Mouse (Mus musculus) thymus, adult 2 months (tissue): Measurements from ENCODE around the gene Rasa4.

Source experiments
- CTCF ChIP-seq: fragments of 200-500 bp; IDR thresholded peaks from 2 replicates; pipeline ENCODE4 v1.5.1; 2012; ENCODE audit warnings: mild to moderate bottlenecking, control low read depth, low read length, moderate library complexity, borderline replicate concordance; ENCODE audit not compliant: control insufficient read depth, poor library complexity, insufficient read depth; ENCODE audit errors: extremely low read depth
- POLR2A ChIP-seq: fragments of 200-500 bp; IDR thresholded peaks from 2 replicates; pipeline ENCODE4 v1.6.1; 2012; ENCODE audit warnings: mild to moderate bottlenecking, low read length, control low read depth, moderate library complexity; ENCODE audit not compliant: control insufficient read depth, poor library complexity, insufficient read depth; ENCODE audit errors: extremely low read depth

DNA sequence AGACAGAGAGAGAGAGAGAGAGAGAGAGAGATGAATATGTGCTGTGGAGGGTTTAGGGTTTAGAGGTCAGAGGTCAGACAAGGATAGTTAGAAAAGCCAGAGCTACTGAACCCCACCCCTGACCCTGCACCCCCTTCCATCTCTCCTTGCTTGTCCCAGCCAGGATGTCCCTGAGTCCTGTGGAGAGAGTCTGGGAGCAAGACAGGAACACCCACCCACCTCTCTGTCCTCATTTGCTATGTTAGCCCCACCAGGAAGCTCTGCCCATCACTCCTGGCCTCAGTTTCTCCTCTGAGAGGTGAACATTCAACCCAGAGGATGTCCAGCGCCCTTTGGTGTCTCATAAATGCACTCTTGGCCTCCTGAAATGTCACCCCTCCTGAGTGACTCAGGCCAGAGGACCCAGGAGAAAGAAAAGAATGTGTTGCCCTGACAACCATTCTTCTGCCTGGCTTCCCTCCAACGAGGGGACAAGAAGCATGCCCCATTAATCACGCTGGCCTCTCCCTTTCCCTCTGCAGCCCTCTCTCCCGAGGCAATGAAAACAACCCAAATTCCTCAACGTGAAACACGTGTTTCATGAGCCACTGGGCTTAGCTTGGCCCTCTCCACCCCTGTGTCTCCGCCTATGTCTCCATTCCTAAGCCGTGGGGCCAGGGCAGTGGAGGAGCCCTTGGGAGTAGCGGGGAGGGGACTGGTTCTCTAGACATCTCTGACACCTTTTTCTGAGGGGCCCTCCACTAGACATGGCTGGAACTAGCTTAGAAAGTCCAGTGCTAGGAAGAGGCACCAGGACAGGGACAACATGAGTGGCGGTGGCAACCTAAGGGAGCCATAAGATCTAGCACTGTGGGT lies 32.3 kb upstream of the Rasa4 start:
- TF ChIP-seq CTCF = no peak
- TF ChIP-seq POLR2A = no peak
